Mouse (Mus musculus): Measurements from ENCODE around the gene Dgcr2. TPM values are rescaled to one million over a fixed set of nuclear protein-coding genes. Genes with fewer than 3 reads are reported as not detected.
A peak's percentile ranks its signal among the peaks of the same experiment; 100 is the strongest.

Dgcr2 gene
- polyA plus RNA-seq, 1 experiment from 2014 or later = 83.3 TPM

GRCm38 (mm10) chr16:17848431-17848830 is 49.9 kb downstream of the Dgcr2 start:
- Histone ChIP-seq H3K27me3 (ENCODE audit: control insufficient read depth, insufficient read depth, low read length) (no peaks in the 10 kb centered on the region), H3K9ac (ENCODE audit: low read length) (no peak overlapping the region), H3K4me2 (no peak overlapping the region), H3K4me1 (ENCODE audit: control insufficient read depth, insufficient read depth, low read length) (no peaks in the 10 kb centered on the region), H3K4me3 (ENCODE audit: low read depth, low read length) (no peak overlapping the region), H3K9me3 (ENCODE audit: control insufficient read depth, low read length) (no peaks in the 10 kb centered on the region), H3K27ac (ENCODE audit: low read depth, low read length) (no peak overlapping the region), H3K36me3 (ENCODE audit: control insufficient read depth, insufficient read depth, low read length) (peaks cover 28% of the 10 kb centered on the region)
- WGBS = 95% methylated on average over 6 of the region's 6 CpGs
- ATAC-seq (ENCODE audit: low FRiP score) = no peak
- DNase-seq (ENCODE audit: low spot score, missing footprints) = no peak

GRCm38 (mm10) chr16:17843701-17844365 is 54.5 kb downstream of the Dgcr2 start:
- Histone ChIP-seq H3K4me1 (ENCODE audit: control insufficient read depth, insufficient read depth, low read length) (no peaks in the 10 kb centered on the region), H3K9me3 (ENCODE audit: control insufficient read depth, low read length) (no peaks in the 10 kb centered on the region), H3K36me3 (ENCODE audit: control insufficient read depth, insufficient read depth, low read length) (peaks cover 35% of the 10 kb centered on the region; the same call in 1 of the 2 replicates), H3K27ac (ENCODE audit: low read depth, low read length) (no peak overlapping the region), H3K9ac (ENCODE audit: low read length) (no peak overlapping the region), H3K4me2 (no peak overlapping the region), H3K4me3 (ENCODE audit: low read depth, low read length) (no peak overlapping the region), H3K27me3 (ENCODE audit: control insufficient read depth, insufficient read depth, low read length) (no peaks in the 10 kb centered on the region)
- DNase-seq (ENCODE audit: low spot score, missing footprints) (no peak), ATAC-seq (ENCODE audit: low FRiP score) (no peak)
- WGBS = 93% methylated on average over 10 of the region's 10 CpGs

GRCm38 (mm10) chr16:17842437-17842836 is 55.9 kb downstream of the Dgcr2 start:
- no peak for DNase-seq (ENCODE audit: low spot score, missing footprints)
- no peak for ATAC-seq (ENCODE audit: low FRiP score)
- WGBS = 97% methylated on average over 7 of the region's 7 CpGs
- peaks cover 2% of the 10 kb centered on the region; the same call in 1 of the 2 replicates for H3K27me3 ChIP-seq (ENCODE audit: control insufficient read depth, insufficient read depth, low read length)
- H3K4me1 ChIP-seq (ENCODE audit: control insufficient read depth, insufficient read depth, low read length) = no peaks in the 10 kb centered on the region
- H3K9ac ChIP-seq (ENCODE audit: low read length) = no peak overlapping the region
- no peak overlapping the region for H3K27ac ChIP-seq (ENCODE audit: low read depth, low read length)
- H3K9me3 ChIP-seq (ENCODE audit: control insufficient read depth, low read length) = no peaks in the 10 kb centered on the region
- H3K4me3 ChIP-seq (ENCODE audit: low read depth, low read length) = no peak overlapping the region
- peaks cover 32% of the 10 kb centered on the region; the same call in 1 of the 2 replicates for H3K36me3 ChIP-seq (ENCODE audit: control insufficient read depth, insufficient read depth, low read length)
- no peak overlapping the region for H3K4me2 ChIP-seq

GRCm38 (mm10) chr16:17839976-17840375 is 58.4 kb downstream of the Dgcr2 start:
- no peak for ATAC-seq (ENCODE audit: low FRiP score)
- Histone ChIP-seq H3K4me3 (ENCODE audit: low read depth, low read length) (no peak overlapping the region), H3K4me2 (no peak overlapping the region), H3K27me3 (ENCODE audit: control insufficient read depth, insufficient read depth, low read length) (peaks cover 18% of the 10 kb centered on the region), H3K36me3 (ENCODE audit: control insufficient read depth, insufficient read depth, low read length) (peaks cover 22% of the 10 kb centered on the region; the same call in 1 of the 2 replicates), H3K9me3 (ENCODE audit: control insufficient read depth, low read length) (no peaks in the 10 kb centered on the region), H3K27ac (ENCODE audit: low read depth, low read length) (no peak overlapping the region), H3K9ac (ENCODE audit: low read length) (no peak overlapping the region), H3K4me1 (ENCODE audit: control insufficient read depth, insufficient read depth, low read length) (no peaks in the 10 kb centered on the region)
- 80% methylated on average over 4 of the region's 4 CpGs for WGBS
- no peak for DNase-seq (ENCODE audit: low spot score, missing footprints)

- H3K27me3 ChIP-seq (ENCODE audit: control insufficient read depth, insufficient read depth, low read length) = peaks cover 37% of the 10 kb centered on the region
- 83% methylated on average over 6 of the region's 6 CpGs for WGBS
- ATAC-seq (ENCODE audit: low FRiP score) (no peak), DNase-seq (ENCODE audit: low spot score, missing footprints) (peak; percentile 82)
- H3K9me3 ChIP-seq (ENCODE audit: control insufficient read depth, low read length) = no peaks in the 10 kb centered on the region
- H3K27ac ChIP-seq (ENCODE audit: low read depth, low read length) = no peak within 1 kb of the TSS
- peaks cover 4% of the 10 kb centered on the region for H3K4me1 ChIP-seq (ENCODE audit: control insufficient read depth, insufficient read depth, low read length)
- H3K4me2 ChIP-seq = no peak within 1 kb of the TSS
- H3K36me3 ChIP-seq (ENCODE audit: control insufficient read depth, insufficient read depth, low read length) = peaks cover 15% of the 10 kb centered on the region; the same call in 1 of the 2 replicates
- no peak within 1 kb of the TSS for H3K9ac ChIP-seq (ENCODE audit: low read length)
- no peak within 1 kb of the TSS for H3K4me3 ChIP-seq (ENCODE audit: low read depth, low read length)
These were observed 60.3 kb downstream of the Dgcr2 start, which contains the start of gene Car15 for GRCm38 (mm10) chr16:17838051-17838450. TSS of gene Car15 (minus strand) at chr16:17838364.

- no peak for ATAC-seq (ENCODE audit: low FRiP score)
- no peak overlapping the region for H3K27ac ChIP-seq (ENCODE audit: low read depth, low read length)
- WGBS = 51% methylated on average over 13 of the region's 13 CpGs
- H3K4me2 ChIP-seq = no peak overlapping the region
- no peak for DNase-seq (ENCODE audit: low spot score, missing footprints)
- H3K4me3 ChIP-seq (ENCODE audit: low read depth, low read length) = no peak overlapping the region
- H3K36me3 ChIP-seq (ENCODE audit: control insufficient read depth, insufficient read depth, low read length) = no peaks in the 10 kb centered on the region
- H3K27me3 ChIP-seq (ENCODE audit: control insufficient read depth, insufficient read depth, low read length) = peaks cover 63% of the 10 kb centered on the region
- peaks cover 6% of the 10 kb centered on the region for H3K4me1 ChIP-seq (ENCODE audit: control insufficient read depth, insufficient read depth, low read length)
- H3K9me3 ChIP-seq (ENCODE audit: control insufficient read depth, low read length) = no peaks in the 10 kb centered on the region
- H3K9ac ChIP-seq (ENCODE audit: low read length) = no peak overlapping the region
These were observed 62.9 kb downstream of the Dgcr2 start for GRCm38 (mm10) chr16:17835481-17835880.

- H3K4me2 ChIP-seq = peak overlapping the region; percentile 59
- H3K27me3 ChIP-seq (ENCODE audit: control insufficient read depth, insufficient read depth, low read length) = peaks cover 64% of the 10 kb centered on the region
- no peak overlapping the region for H3K9ac ChIP-seq (ENCODE audit: low read length)
- H3K4me3 ChIP-seq (ENCODE audit: low read depth, low read length) = no peak overlapping the region
- H3K36me3 ChIP-seq (ENCODE audit: control insufficient read depth, insufficient read depth, low read length) = no peaks in the 10 kb centered on the region
- ATAC-seq (ENCODE audit: low FRiP score) (no peak), DNase-seq (ENCODE audit: low spot score, missing footprints) (peak; percentile 90)
- no peak overlapping the region for H3K27ac ChIP-seq (ENCODE audit: low read depth, low read length)
- no peaks in the 10 kb centered on the region for H3K9me3 ChIP-seq (ENCODE audit: control insufficient read depth, low read length)
- WGBS = 55% methylated on average over 7 of the region's 7 CpGs
- H3K4me1 ChIP-seq (ENCODE audit: control insufficient read depth, insufficient read depth, low read length) = peaks cover 6% of the 10 kb centered on the region
These were observed 63.8 kb downstream of the Dgcr2 start for GRCm38 (mm10) chr16:17834543-17834942.

- ATAC-seq (ENCODE audit: low FRiP score) = peak; percentile 70
- Histone ChIP-seq H3K4me1 (ENCODE audit: control insufficient read depth, insufficient read depth, low read length) (peaks cover 6% of the 10 kb centered on the region), H3K4me2 (peak overlapping the region; percentile 59), H3K9ac (ENCODE audit: low read length) (peak overlapping the region; percentile 37), H3K4me3 (ENCODE audit: low read depth, low read length) (peak overlapping the region; percentile 57), H3K27me3 (ENCODE audit: control insufficient read depth, insufficient read depth, low read length) (peaks cover 64% of the 10 kb centered on the region), H3K9me3 (ENCODE audit: control insufficient read depth, low read length) (no peaks in the 10 kb centered on the region), H3K27ac (ENCODE audit: low read depth, low read length) (no peak overlapping the region), H3K36me3 (ENCODE audit: control insufficient read depth, insufficient read depth, low read length) (no peaks in the 10 kb centered on the region)
- peak; percentile 95 for DNase-seq (ENCODE audit: low spot score, missing footprints)
- under 1% methylated on average over 70 of the region's 103 CpGs for WGBS
These were observed 64.5 kb downstream of the Dgcr2 start for GRCm38 (mm10) chr16:17833681-17834399.

GRCm38 (mm10) chr16:17833321-17833680 is 65.1 kb downstream of the Dgcr2 start:
- Histone ChIP-seq H3K36me3 (ENCODE audit: control insufficient read depth, insufficient read depth, low read length) (no peaks in the 10 kb centered on the region), H3K4me3 (ENCODE audit: low read depth, low read length) (peak overlapping the region; percentile 57), H3K9ac (ENCODE audit: low read length) (peak overlapping the region; percentile 37), H3K4me1 (ENCODE audit: control insufficient read depth, insufficient read depth, low read length) (peaks cover 6% of the 10 kb centered on the region), H3K27ac (ENCODE audit: low read depth, low read length) (no peak overlapping the region), H3K9me3 (ENCODE audit: control insufficient read depth, low read length) (no peaks in the 10 kb centered on the region), H3K27me3 (ENCODE audit: control insufficient read depth, insufficient read depth, low read length) (peaks cover 62% of the 10 kb centered on the region), H3K4me2 (peak overlapping the region; percentile 59)
- ATAC-seq (ENCODE audit: low FRiP score) (peak; percentile 68), DNase-seq (ENCODE audit: low spot score, missing footprints) (peak; percentile 93)
- WGBS = under 1% methylated on average over 37 of the region's 37 CpGs
